Mouse (Mus musculus): ENCODE measurements at regions not wholly inside any gene's neighbourhood (a gene's known extent, or its start where the extent isn't known, plus 50 kb on each side); places are given as distances from the start of the nearest gene placed in this dataset.

GRCm38 (mm10) chrX:110666853-110667504, 147.1 kb upstream of the Pou3f4 start:
- DNase-seq, result peak; percentile 22
- intact Hi-C loops (cut with DNase I), result no loop called here

DNA sequence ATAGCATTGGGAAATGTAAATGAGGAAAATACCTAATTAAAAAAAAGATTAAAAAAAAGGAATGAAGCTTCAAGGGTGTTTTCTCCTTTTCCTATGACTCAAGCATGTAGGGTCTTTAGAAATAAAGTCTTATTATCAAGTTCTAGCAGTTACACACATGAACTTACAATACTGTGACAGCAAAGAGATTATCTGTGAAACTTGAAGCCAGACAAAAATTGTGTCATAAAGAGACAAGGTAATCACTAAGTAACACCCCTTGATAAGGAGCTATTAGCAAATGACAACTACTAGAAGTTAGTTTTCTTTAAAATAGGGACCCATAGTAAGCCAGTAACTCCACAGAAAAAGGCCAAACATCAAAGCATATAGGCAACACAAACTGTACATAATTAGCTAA, 140.9 kb upstream of the Pou3f4 start:
- DNase-seq, result no peak
- intact Hi-C loops (cut with DNase I), result no loop called here

DNA sequence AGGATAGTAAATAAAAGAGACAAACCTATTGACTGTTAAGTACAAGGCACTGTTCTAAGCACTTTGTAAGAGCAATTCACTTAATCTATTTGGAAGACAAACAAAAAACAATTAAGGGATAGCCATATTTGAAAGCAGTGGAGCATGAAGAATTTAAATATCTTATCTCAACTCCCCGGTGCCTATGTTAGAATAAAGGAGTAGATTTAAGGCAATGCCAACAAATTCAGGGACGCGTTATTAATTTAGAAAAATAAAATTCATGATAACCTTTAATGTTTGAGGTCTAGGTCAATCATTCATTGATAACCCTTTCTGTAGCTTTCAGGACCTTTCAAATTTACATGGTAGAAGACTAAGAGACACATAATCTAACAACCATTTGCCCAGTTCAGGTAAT, 135.5 kb upstream of the Pou3f4 start:
- no peak for DNase-seq
- intact Hi-C loops (cut with DNase I), result no loop called here

DNA sequence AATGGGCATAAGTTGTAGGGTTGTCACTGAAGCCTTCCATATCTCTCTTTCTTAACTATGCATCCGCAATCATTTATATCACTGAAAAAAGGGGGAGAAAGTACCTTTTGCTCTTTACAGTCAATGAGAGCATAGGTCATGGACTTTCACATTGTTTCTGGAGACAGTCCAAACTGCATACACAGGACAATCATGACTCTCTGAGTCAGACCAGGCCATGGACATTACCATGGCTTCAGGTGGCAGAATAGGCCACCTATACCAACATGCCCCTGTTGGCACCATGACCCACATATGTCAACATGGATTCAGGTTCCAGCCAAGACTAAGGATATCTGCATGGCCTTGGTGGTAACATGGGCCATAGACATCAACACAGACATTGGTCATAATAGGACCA, 133.5 kb upstream of the Pou3f4 start:
- intact Hi-C loops (cut with DNase I), result no loop called here
- DNase-seq, result no peak

DNA sequence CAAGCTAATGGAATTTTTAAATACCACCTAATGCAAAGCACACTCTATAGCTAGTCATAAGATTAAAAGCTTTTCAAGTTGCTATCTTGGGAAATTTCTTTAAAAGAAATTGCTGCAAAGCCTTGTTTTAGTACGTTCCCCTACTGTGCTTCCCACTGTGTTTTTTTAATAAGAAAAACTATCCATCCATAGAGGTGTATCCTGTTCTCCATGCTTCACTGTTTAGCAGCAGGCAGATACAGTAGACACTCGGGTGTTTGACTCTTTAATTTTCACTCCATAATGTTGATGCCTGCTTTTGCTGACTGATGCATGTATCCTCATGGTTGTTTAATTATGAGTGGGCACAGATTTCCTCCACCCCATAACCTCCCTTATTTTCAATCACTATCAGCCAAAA, 113.6 kb upstream of the Pou3f4 start:
- DNase-seq, result no peak
- intact Hi-C loops (cut with DNase I), result no loop called here

DNA sequence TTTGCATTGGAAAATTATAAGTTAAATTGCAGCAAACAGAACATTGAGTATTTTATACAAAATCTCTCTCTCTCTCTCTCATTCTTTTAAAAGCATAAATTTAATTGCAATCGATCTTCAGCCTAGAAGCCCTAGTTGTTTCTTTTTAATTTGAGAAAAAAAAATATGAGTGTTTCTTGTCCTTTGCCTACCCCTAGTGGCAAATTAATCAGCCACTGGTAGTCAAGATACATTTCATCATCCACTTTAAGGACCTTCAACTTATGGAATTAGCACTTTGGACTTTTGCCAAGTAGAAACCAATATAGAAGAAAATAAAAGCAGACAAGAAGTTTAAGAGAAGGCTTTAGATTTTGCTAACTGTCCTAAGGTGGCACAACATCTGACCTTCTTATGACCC, 99.9 kb upstream of the Pou3f4 start:
- DNase-seq, result no peak
- intact Hi-C loops (cut with DNase I), result loop anchor here (10.0 kb wide), 1 partner anchor 101 kb away; the partner anchor contains the start of gene Pou3f4

DNA sequence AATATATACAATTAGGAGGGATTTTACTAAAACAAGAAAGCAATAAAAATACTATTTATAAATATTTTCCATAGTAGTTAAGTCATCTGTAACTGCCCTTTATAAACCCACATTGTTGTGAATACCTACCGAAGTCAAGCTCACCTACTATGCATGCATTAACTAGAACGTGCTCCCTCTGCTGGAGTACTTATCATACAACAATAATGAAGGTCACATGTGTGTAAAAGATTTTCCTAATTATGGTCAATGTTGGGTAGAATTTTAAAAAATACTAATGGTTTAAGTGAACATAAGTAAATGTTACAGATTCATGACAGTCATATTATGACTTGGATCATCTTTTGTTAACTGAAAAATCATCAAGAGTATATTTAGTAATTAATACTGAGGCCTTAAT, 50.0 kb upstream of the Pou3f4 start:
- no peak for DNase-seq
- intact Hi-C loops (cut with DNase I), result no loop called here
